Mouse (Mus musculus) kidney, adult 2 months (tissue): Measurements from ENCODE around the gene Anxa4. TPM values are rescaled to one million over a fixed set of nuclear protein-coding genes. Genes with fewer than 3 reads are reported as not detected.
A peak's percentile ranks its signal among the peaks of the same experiment; 100 is the strongest.

ENCODE experiments used
- DNase-seq: peaks from one replicate; pipeline ENCODE4 v3.0.0; 2021
- H3K27ac ChIP-seq: fragments of 200-500 bp; 2 replicates; pipeline ENCODE4 v1.5.1; 2012; ENCODE audit warnings: low read depth, low read length, control low read depth, inconsistent platforms; ENCODE audit not compliant: insufficient read depth
- H3K27me3 ChIP-seq: fragments of 200-500 bp; replicated peaks from 2 replicates; pipeline ENCODE4 v1.6.1; 2012; ENCODE audit warnings: mild to moderate bottlenecking, moderate library complexity, low read length, inconsistent platforms; ENCODE audit not compliant: control insufficient read depth, insufficient read depth
- H3K36me3 ChIP-seq: fragments of 200-500 bp; 2 replicates; pipeline ENCODE4 v1.6.1; 2012; ENCODE audit warnings: mild to moderate bottlenecking, moderate library complexity, low read length, inconsistent platforms; ENCODE audit not compliant: control insufficient read depth, insufficient read depth
- H3K4me1 ChIP-seq: fragments of 200-500 bp; 2 replicates; pipeline ENCODE4 v1.6.1; 2011; ENCODE audit warnings: low read length; ENCODE audit not compliant: control insufficient read depth, insufficient read depth
- H3K4me3 ChIP-seq: fragments of 200-500 bp; 2 replicates; pipeline ENCODE4 v1.5.1; 2011; ENCODE audit warnings: mild to moderate bottlenecking, low read depth, low read length, control low read depth; ENCODE audit not compliant: insufficient read depth
- CTCF ChIP-seq: fragments of 200-500 bp; conservative IDR thresholded peaks from 2 replicates; pipeline ENCODE4 v1.5.1; 2011; ENCODE audit warnings: low read depth, mild to moderate bottlenecking, control low read depth, low read length, moderate library complexity, mixed read lengths; ENCODE audit not compliant: insufficient read depth, insufficient read length
- POLR2A ChIP-seq: fragments of 200-500 bp; IDR thresholded peaks from one replicate; pipeline ENCODE4 v1.6.1; 2011; ENCODE audit warnings: low read depth, low read length, control low read depth
- WGBS: fragments of 180-500 bp; shearing (Covaris S2); methylation state at CpG from one replicate; pipeline ENCODE4 v1.1.7; 2018; 5-methylcytosine and 5-hydroxymethylcytosine counted together
- polyA plus RNA-seq: library from polyadenylated mRNA; depleted of rRNA; stranded (reverse); fragments of >200 nt; gene quantifications from 2 replicates; pipeline ENCODE4 v1.2.3, GENCODE M21; 2012

Anxa4 gene
- polyA plus RNA-seq, 1 experiment, result 68.8 TPM

GRCm38 (mm10) chr6:86733183-86733876 lies 60.1 kb downstream of the Anxa4 start, which contains the start of gene Gmcl1:
Gmcl1 (minus strand) TSS chr6:86733383.
- peak; percentile 95 for DNase-seq
- TF ChIP-seq POLR2A (peak; percentile 77), CTCF (no peak)
- H3K4me1 ChIP-seq, result peaks cover 8% of the 10 kb centered on the region; the same call in 1 of the 2 replicates
- H3K27me3 ChIP-seq, result no peaks in the 10 kb centered on the region
- H3K27ac ChIP-seq, result peak within 1 kb of the TSS; percentile 74
- WGBS, result under 1% methylated on average over 59 of the region's 59 CpGs
- H3K4me3 ChIP-seq, result peak within 1 kb of the TSS; percentile 96
- H3K36me3 ChIP-seq, result no peaks in the 10 kb centered on the region

GRCm38 (mm10) chr6:86732276-86733173 lies 60.9 kb downstream of the Anxa4 start:
- Histone ChIP-seq H3K4me1 (peaks cover 11% of the 10 kb centered on the region; the same call in 1 of the 2 replicates), H3K27me3 (no peaks in the 10 kb centered on the region), H3K27ac (peak overlapping the region; percentile 7; the same call in 1 of the 2 replicates), H3K36me3 (no peaks in the 10 kb centered on the region), H3K4me3 (peak overlapping the region; percentile 96)
- TF ChIP-seq POLR2A, result no peak
- TF ChIP-seq CTCF, result no peak
- WGBS, result under 1% methylated on average over 58 of the region's 62 CpGs
- DNase-seq, result no peak

GRCm38 (mm10) chr6:86728711-86729110 lies 64.7 kb downstream of the Anxa4 start:
- WGBS, result 94% methylated on average over 5 of the region's 5 CpGs
- no peaks in the 10 kb centered on the region for H3K27me3 ChIP-seq
- TF ChIP-seq POLR2A, result no peak
- TF ChIP-seq CTCF, result no peak
- no peaks in the 10 kb centered on the region for H3K36me3 ChIP-seq
- no peak overlapping the region for H3K4me3 ChIP-seq
- H3K4me1 ChIP-seq, result peaks cover 8% of the 10 kb centered on the region; the same call in 1 of the 2 replicates
- DNase-seq, result no peak
- H3K27ac ChIP-seq, result no peak overlapping the region

GRCm38 (mm10) chr6:86721977-86722376 lies 71.4 kb downstream of the Anxa4 start:
- H3K27me3 ChIP-seq, result no peaks in the 10 kb centered on the region
- DNase-seq, result no peak
- peaks cover 9% of the 10 kb centered on the region for H3K4me1 ChIP-seq
- no peaks in the 10 kb centered on the region for H3K36me3 ChIP-seq
- H3K4me3 ChIP-seq, result no peak overlapping the region
- 62% methylated on average over 3 of the region's 3 CpGs for WGBS
- H3K27ac ChIP-seq, result peak overlapping the region; percentile 76
- TF ChIP-seq POLR2A (no peak), CTCF (no peak)

DNA sequence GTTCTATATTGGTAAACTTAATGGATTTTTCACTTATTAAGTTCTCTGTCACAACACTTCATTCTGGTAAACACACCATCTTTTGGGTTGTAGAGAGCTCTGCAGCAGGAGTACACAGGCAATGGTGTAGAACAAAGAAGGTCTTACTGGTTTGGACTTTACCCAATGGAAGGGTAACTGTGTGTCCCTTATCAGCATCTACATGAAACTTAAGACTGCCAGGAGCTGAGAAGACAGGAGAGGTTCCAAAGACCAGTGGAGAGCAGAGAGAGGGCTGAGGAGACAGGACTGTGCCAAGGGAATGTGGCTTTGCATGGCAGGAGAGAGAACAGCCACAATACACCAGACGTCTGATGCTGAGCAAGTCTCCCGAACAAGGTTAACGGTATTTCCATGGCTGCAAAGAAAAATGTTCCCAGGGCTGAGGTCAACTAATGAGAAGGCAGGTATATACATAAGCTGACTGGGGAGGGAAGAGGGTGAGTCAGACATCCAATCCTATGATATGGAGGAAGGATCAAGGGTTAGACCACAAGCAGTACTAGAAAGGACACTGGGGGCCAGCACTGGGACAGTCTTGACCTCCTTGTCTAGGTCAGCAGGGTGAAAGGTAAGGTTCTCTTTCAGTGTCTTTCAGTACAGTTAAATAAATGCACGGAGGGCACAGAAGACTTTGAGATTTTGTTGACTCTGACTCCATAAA lies 85.2 kb downstream of the Anxa4 start:
- WGBS, result 73% methylated on average over 4 of the region's 4 CpGs
- no peak overlapping the region for H3K27ac ChIP-seq
- DNase-seq, result no peak
- no peak for TF ChIP-seq CTCF
- TF ChIP-seq POLR2A, result no peak
- no peaks in the 10 kb centered on the region for H3K27me3 ChIP-seq
- no peaks in the 10 kb centered on the region for H3K4me1 ChIP-seq
- H3K36me3 ChIP-seq, result peaks cover 2% of the 10 kb centered on the region; the same call in 1 of the 2 replicates
- H3K4me3 ChIP-seq, result no peak overlapping the region

DNA sequence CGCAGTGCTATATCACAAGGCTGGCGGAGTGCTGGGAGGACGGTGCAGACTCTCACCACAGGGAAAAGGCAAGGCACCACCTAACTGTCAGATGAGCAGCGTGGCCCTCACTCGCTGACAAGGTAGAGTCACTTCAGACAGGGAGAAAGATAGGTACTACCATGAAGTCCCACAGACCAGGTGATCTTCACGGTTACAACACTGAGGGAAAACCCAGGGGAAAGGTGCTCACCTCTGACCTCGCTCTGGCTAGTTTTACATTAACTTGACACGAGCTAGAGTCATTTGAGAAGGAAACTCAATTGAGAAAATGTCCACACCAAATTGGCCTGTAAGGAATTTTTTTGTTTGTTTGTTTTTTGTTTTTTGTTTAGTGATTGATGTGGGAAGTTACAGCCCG lies 90.8 kb downstream of the Anxa4 start:
- no peak overlapping the region for H3K4me3 ChIP-seq
- no peak overlapping the region for H3K27ac ChIP-seq
- 78% methylated on average over 9 of the region's 9 CpGs for WGBS
- no peak for DNase-seq
- TF ChIP-seq CTCF (no peak), POLR2A (no peak)
- H3K36me3 ChIP-seq, result peaks cover 4% of the 10 kb centered on the region; the same call in 1 of the 2 replicates
- H3K4me1 ChIP-seq, result no peaks in the 10 kb centered on the region
- no peaks in the 10 kb centered on the region for H3K27me3 ChIP-seq

GRCm38 (mm10) chr6:86697903-86698302 lies 95.5 kb downstream of the Anxa4 start:
- WGBS, result 76% methylated on average over 6 of the region's 6 CpGs

More at GRCm38 (mm10) chr6:86697903-86698302, 95.5 kb downstream of the Anxa4 start:
- Histone ChIP-seq H3K4me3 (no peak overlapping the region), H3K27me3 (no peaks in the 10 kb centered on the region), H3K4me1 (no peaks in the 10 kb centered on the region), H3K36me3 (peaks cover 4% of the 10 kb centered on the region; the same call in 1 of the 2 replicates), H3K27ac (no peak overlapping the region)
- no peak for DNase-seq
- TF ChIP-seq POLR2A (no peak), CTCF (no peak)
